Mouse (Mus musculus) bone marrow, adult 2 months (tissue): Measurements from ENCODE around the gene Jak1.

Experiments used
- CTCF ChIP-seq: fragments of 200-500 bp; IDR thresholded peaks from 2 replicates; pipeline ENCODE4 v1.5.1; 2011; ENCODE audit warnings: low read length, control low read depth; ENCODE audit not compliant: control insufficient read depth, insufficient read depth
- POLR2A ChIP-seq: fragments of 200-500 bp; IDR thresholded peaks from 2 replicates; pipeline ENCODE4 v1.6.1; 2011; ENCODE audit warnings: low read depth, mild to moderate bottlenecking, control low read depth, low read length, borderline replicate concordance; ENCODE audit not compliant: control insufficient read depth

DNA sequence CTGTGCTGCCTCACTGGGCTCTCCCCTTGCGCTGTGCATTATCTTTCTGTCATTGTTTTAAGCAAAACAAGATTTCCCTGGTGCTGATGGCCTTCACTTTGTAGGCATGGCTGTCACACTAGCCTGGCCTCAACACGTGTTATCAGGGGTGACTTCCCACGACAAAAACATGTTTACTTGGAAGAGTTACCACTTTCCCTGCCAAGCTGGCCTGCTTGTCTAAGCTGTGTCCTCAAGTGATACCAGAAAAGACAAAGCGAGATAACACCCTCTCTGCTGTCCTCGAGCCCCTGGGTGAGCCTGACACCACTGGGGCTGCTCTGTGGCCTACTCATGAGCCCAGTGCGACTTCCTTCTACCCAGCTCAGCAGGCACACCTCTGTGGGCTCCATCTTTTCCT lies 89.0 kb downstream of the Jak1 start:
- TF ChIP-seq POLR2A = no peak
- TF ChIP-seq CTCF = no peak
